Mouse (Mus musculus) erythroid progenitor cell, adult 5-6 weeks (primary cell): Measurements from ENCODE around the gene Ccser1. TPM values are rescaled to one million over a fixed set of nuclear protein-coding genes. Genes with fewer than 3 reads are reported as not detected.

ENCODE experiments used
- ATAC-seq: replicated peaks from 2 replicates; pipeline ENCODE4 v1.8.0; 2016; ENCODE audit warnings: moderate number of reproducible peaks, mild to moderate bottlenecking, moderate TSS enrichment, inconsistent platforms; ENCODE audit not compliant: poor library complexity, low FRiP score, severe bottlenecking
- total RNA-seq, 2 experiments: library from RNA; stranded (forward) in 1 of 2; stranded (reverse) in 1 of 2; fragments of 150-400 nt in 1 of 2; fragments of 186-747, 209-891 nt in 1 of 2; gene quantifications; 2 replicates each; pipeline versions ENCODE4 v1.2.3 to v1.2.4; 2015 to 2017; ENCODE audit warnings: low replicate concordance in 2 of 2

The Ccser1 gene
- 1.4 TPM in 1 of 2 replicates, not detected in the other for total RNA-seq (2015; ENCODE audit: low replicate concordance)
- total RNA-seq (2017; ENCODE audit: low replicate concordance), result not detected in 2 replicates

- no peak; the same call in 1 of the 2 replicates for ATAC-seq
These were observed at the start of gene Ccser1 for GRCm38 (mm10) chr6:61179949-61180755. Ccser1 (plus strand) TSS chr6:61180324.

- no peak for ATAC-seq
These were observed 43.7 kb upstream of the Ccser1 start for GRCm38 (mm10) chr6:61136436-61136835.

GRCm38 (mm10) chr6:61143031-61143430, 37.1 kb upstream of the Ccser1 start:
- no peak for ATAC-seq

GRCm38 (mm10) chr6:61152924-61153323, 27.2 kb upstream of the Ccser1 start:
- no peak for ATAC-seq

GRCm38 (mm10) chr6:61154654-61155053, 25.5 kb upstream of the Ccser1 start:
- ATAC-seq, result no peak

- ATAC-seq, result no peak
These were observed 25.0 kb upstream of the Ccser1 start for GRCm38 (mm10) chr6:61155059-61155629.

- no peak for ATAC-seq
These were observed 24.4 kb upstream of the Ccser1 start for GRCm38 (mm10) chr6:61155718-61156117.

- ATAC-seq, result no peak
These were observed 18.0 kb upstream of the Ccser1 start for GRCm38 (mm10) chr6:61162117-61162516.

GRCm38 (mm10) chr6:61166891-61167290, 13.2 kb upstream of the Ccser1 start:
- no peak for ATAC-seq

- ATAC-seq, result no peak
These were observed 4.0 kb upstream of the Ccser1 start for GRCm38 (mm10) chr6:61176126-61176525.

GRCm38 (mm10) chr6:61177476-61177875, 2.6 kb upstream of the Ccser1 start:
- no peak for ATAC-seq

- ATAC-seq, result no peak
These were observed 529 bp upstream of the Ccser1 start for GRCm38 (mm10) chr6:61179641-61179948.

GRCm38 (mm10) chr6:61180756-61181191, 650 bp downstream of the Ccser1 start:
- no peak for ATAC-seq

GRCm38 (mm10) chr6:61189029-61189428, 8.9 kb downstream of the Ccser1 start:
- no peak for ATAC-seq

GRCm38 (mm10) chr6:61191597-61192386, 11.7 kb downstream of the Ccser1 start:
- no peak for ATAC-seq

GRCm38 (mm10) chr6:61203344-61203743, 23.2 kb downstream of the Ccser1 start:
- ATAC-seq, result no peak

- no peak for ATAC-seq
These were observed 25.9 kb downstream of the Ccser1 start for GRCm38 (mm10) chr6:61206042-61206441.

- no peak for ATAC-seq
These were observed 26.5 kb downstream of the Ccser1 start for GRCm38 (mm10) chr6:61206619-61207018.

GRCm38 (mm10) chr6:61210061-61210737, 30.1 kb downstream of the Ccser1 start:
- no peak for ATAC-seq

- no peak for ATAC-seq
These were observed 35.6 kb downstream of the Ccser1 start for GRCm38 (mm10) chr6:61215705-61216104.
